Mouse (Mus musculus): ENCODE data around the gene Chsy1. TPM values are rescaled to one million over a fixed set of nuclear protein-coding genes. Genes with fewer than 3 reads are reported as not detected.
"Not testable (repeated sequence)": the region's sequence is repeated elsewhere in the genome, so short reads cannot be mapped to it uniquely, and the experiment has no call there.

Gene Chsy1
- total RNA-seq, 4 experiments from 2014 or later: 11.3 to 14.5 (median 11.5) TPM

GRCm38 (mm10) chr7:66176256-66176655 is 66.9 kb downstream of the Chsy1 start:
- DNase-seq (ENCODE audit: low spot score): no peak

DNA sequence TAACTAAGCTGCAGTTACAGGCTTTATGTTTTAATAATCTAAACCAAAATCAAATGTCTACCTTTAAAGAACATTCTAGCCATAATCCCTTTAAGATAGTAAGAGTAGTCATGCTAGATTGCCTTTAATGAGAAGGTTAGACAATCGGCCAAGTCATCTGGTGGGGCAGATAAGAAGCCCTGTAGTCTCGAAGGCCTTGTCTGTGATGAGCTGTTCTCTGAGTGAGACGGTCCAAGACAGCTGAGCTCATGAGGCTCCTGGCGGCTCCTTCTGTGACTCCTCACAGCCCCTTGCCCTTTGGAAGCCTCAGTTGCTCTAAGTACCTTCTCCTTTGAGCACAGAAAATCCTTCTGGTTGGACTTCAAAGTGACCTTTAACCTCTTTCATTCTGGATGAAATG is 67.6 kb downstream of the Chsy1 start:
- DNase-seq (ENCODE audit: low spot score): no peak

DNA sequence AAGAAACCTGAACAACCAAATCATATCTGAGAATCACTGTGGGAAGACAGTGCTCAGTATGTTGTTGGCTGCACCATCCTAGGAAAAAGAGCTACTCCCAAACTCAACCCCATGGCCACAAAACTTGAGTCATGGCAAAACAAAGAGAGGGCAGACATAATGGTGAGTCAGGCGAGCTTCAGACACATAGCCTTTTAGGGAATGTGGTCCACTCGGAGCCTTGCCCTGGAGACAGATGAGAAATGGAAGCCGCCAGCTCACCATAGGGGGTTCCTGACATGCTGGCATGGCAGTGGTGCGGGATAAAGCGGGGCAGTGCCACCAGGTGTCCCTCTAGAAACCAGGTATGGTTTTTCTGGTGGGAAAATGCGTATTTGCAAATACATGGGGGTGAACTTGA is 68.8 kb downstream of the Chsy1 start:
- DNase-seq (ENCODE audit: low spot score): no peak

DNA sequence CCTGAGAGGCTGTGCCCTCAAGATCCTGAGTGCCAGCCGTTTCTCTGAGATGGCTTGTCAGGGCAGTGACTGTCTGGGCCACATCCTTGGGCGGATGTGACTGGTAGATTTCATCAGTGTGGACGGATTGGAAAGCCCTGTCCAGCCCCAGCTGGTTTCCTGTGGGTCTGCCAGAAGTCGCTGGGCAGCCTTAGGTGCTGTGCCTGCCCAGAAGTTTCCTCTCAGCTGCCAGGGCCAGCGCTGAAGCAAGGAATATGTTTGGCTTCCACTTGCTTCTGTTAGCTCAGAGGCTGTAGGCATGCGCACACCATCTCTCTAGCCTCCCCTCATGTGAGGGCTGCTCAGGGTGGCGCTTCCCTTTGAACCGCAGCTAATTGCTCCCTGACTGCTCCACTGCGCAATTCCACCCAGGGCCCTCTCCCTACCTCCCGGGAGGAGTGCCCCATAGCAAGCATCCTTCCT is 69.8 kb downstream of the Chsy1 start:
- no peak for DNase-seq (ENCODE audit: low spot score)

- no peak for DNase-seq (ENCODE audit: low spot score)
Measured at GRCm38 (mm10) chr7:66179711-66180110, 70.4 kb downstream of the Chsy1 start.

DNA sequence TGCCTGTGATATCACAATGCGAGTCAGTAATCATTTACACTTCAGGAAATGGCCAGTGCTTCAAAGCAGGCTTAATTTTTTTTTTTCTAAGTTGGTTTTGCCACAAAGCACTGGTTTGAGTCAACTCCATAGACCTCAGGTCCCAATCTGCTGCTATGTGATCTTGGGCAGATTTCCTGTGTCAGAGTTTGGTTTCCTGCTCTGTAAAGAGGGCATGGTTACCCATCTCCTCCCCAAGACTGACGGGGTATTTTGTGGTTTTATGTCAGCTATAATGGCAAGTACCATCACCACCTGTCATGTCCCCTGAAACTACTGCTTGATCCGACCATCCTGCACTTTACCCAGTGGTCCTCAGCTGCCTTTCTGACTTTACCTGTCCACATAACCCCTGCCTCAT is 70.9 kb downstream of the Chsy1 start:
- no peak for DNase-seq (ENCODE audit: low spot score)

DNA sequence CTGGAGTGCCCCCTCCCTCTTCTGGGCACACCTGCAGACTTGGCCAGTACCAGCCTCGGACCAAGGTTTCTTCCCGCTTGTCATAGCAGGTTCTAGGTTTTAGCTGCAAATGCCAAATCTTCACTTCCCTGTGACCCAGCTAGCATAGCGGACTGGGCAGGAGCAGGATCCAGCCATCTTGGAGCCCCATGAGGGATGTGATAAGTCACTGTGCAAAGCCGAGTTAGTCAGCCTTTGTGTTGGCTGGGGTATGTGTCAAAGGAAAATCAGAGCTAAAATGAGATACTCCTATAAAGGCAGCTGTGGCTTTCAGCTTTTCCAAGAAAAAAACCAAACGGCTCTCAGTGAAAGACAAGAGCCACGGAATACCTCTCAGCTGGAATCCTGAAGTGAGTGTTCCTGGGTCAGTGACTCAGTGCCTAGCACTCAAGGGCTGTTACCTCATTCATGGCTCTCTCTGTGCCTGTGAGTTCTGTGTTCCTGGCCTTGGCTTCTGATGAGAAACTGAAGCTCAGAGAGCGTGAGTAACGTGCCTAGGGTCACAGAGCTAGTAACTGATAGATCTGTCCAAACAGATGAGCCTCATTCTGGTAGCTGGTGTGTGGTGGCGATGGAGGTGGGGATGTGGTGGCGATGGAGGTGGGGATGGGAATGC is 71.5 kb downstream of the Chsy1 start:
- DNase-seq (ENCODE audit: low spot score): no peak

GRCm38 (mm10) chr7:66182075-66182715 is 72.9 kb downstream of the Chsy1 start:
- DNase-seq (ENCODE audit: low spot score): no peak

DNA sequence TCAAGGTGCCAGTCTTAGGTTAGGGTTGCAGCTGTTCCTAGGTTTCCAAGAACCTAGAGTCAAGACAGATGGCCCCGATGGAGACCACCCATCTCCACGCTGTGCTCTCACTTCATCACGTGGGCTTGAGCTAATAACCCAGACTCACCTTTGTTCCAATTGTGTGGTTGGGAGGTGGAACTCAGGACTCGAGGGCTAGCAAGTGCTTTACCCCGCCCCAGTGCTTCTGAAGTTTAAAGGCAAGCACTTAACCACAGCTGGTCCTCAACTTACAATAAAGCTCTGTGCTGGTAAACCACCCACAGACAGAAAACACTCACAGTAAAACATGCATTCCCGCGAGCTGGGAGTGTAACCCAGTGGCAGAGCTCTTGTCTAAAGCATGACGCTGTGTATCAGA is 74.1 kb downstream of the Chsy1 start:
- no peak for DNase-seq (ENCODE audit: low spot score)

DNA sequence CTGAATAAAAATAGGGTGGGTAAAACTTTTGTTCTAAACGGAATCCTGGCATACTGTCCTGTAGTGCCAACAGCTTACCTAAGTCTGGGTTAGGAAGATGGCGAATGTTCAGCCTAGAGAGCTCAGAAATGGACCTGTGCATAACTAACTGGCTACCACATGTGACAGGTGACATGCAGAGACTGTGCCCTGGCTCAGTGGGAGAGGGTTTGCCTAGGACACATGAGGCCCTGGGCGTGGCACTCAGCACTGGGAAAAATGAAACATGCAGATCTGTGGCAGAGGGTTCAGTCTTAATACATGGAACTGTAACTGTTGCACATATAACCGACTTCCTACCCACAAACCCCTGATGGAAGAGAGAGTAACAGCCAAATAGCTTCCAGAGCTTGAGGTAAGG is 74.7 kb downstream of the Chsy1 start:
- DNase-seq (ENCODE audit: low spot score): no peak

GRCm38 (mm10) chr7:66185370-66185769 is 76.1 kb downstream of the Chsy1 start:
- DNase-seq (ENCODE audit: low spot score): no peak

DNA sequence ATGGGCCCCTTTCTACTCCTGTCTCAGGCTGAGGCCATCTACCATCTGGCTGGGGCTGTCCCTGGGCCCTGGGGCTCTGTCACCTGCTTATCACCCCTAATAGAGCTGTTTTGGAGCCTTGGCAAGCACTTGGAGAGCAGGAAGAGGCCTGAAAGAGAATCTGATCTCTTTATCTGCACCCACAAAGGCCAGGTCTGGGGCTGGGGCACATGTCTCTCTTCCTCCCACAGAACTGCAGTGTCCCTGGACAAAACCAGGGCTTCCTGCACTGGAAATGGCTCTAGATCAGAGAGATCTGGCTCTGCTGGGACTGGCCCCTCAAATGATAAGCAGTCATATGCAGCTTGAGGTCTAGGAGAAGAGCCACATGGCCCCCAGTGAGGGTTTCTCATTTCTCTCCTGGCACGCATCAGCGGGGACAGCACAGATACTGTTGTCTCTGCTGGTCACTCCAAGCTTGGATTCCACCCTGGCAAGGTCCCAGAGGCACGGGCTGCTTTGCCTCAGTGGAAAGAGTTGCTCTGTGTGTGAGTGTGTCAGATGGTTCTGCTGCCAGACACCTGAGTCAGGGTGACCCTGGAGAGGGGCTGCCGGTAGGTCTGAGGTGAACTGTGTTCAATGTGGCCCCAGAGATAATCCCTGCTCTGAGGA is 78.4 kb downstream of the Chsy1 start:
- no peak for DNase-seq (ENCODE audit: low spot score)

- not testable (repeated sequence) for DNase-seq (ENCODE audit: low spot score)
Measured at GRCm38 (mm10) chr7:66190385-66190784, 81.1 kb downstream of the Chsy1 start.

- DNase-seq (ENCODE audit: low spot score): no peak
Measured at GRCm38 (mm10) chr7:66194511-66194910, 85.2 kb downstream of the Chsy1 start.

GRCm38 (mm10) chr7:66195881-66196280 is 86.6 kb downstream of the Chsy1 start:
- no peak for DNase-seq (ENCODE audit: low spot score)

- peak; percentile 78 for DNase-seq (ENCODE audit: low spot score)
Measured at GRCm38 (mm10) chr7:66196609-66197445, 87.5 kb downstream of the Chsy1 start.

DNA sequence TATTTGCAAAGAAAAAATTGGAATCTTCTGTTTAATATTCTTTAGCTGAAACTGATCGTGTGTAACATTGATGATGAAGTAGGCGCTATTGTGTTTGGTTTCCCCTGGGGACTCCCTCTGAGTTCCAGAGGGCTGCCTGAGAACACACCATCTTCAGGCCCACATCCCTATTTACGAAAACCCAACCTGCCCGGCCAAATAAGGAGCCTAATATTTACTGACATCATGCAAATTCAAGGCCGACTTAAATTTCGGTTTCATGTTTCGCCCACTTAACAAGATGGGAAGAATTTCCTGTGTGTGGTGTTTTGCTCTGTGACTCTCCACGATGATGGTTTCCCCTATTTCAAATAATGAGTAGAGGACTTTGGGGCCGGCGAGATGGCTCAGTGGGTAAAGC is 89.1 kb downstream of the Chsy1 start:
- no peak for DNase-seq (ENCODE audit: low spot score)

DNA sequence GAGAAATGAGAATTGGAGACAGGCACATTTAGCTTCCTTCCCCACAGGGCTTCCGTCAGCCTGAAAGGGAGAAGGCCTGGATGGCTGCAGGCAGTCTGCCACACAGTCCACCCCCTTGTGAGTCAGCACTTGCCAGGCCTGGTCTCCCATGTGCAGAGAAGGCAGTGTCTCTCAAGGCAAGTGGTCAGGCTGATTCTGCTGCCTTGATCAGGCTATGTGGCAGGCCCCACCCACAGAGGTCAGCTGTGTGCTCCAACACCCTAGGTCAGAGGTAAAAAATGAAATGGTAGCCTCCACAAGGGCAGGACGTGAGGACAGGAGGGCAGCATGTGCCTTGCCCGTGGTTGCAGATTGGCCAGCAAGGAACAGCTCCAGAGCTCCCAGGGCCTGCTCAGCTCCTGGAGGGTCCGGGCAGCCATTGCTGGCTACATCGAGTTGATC is 90.1 kb downstream of the Chsy1 start:
- no peak for DNase-seq (ENCODE audit: low spot score)

DNA sequence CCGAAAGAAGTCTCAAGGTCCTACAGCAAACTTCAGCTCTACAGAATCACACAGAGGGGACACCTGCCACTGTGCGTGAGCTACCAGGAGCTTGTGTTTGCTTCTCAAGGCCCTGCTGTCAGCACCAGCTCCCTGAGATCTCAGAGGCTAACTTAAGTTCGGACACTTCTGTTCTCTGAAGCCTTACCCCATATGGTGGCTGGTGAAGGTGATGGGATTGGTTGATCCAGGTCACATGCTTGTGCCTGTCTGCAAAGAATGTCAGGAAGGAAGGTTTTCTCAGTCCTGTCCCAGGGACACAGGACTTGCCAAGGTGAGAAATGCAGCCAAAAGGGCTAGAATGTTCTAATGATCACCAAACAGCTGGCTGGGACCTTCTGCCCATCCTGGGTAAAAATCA is 91.1 kb downstream of the Chsy1 start:
- no peak for DNase-seq (ENCODE audit: low spot score)

GRCm38 (mm10) chr7:66200791-66201450 is 91.6 kb downstream of the Chsy1 start:
- DNase-seq (ENCODE audit: low spot score): no peak

DNA sequence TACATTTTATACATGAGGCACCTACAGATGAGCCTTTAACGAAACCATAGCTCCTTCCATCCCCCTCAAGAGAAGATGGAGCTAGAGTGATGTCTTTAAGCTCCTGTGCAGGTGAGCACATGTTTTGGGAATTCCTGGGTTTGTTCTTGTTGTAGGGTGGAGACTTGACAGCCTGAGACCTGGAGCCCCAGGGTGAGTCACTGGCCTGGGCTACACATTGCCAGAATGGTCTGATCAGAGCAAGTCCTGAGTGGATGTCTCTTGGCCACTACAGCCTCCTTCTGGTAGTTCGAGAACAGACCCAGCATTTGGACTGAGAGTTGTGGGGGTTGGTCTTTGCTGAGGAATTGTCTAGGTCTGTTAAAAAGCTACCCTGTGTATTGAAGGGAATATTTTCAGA is 92.3 kb downstream of the Chsy1 start:
- DNase-seq (ENCODE audit: low spot score): no peak

- DNase-seq (ENCODE audit: low spot score): no peak
Measured at GRCm38 (mm10) chr7:66209920-66210319, 100.6 kb downstream of the Chsy1 start.
